Mouse (Mus musculus): ENCODE data around the gene Slc11a2. TPM values are rescaled to one million over a fixed set of nuclear protein-coding genes. Genes with fewer than 3 reads are reported as not detected.

Gene Slc11a2
- polyA plus RNA-seq, 1 experiment, result not detected

- peaks cover 10% of the 10 kb centered on the region; the same call in 1 of the 2 replicates for H3K4me1 ChIP-seq (ENCODE audit: control insufficient read depth, insufficient read depth, low read length)
- H3K4me3 ChIP-seq (ENCODE audit: insufficient read depth, low read depth, low read length), result no peak overlapping the region
- H3K27ac ChIP-seq (ENCODE audit: insufficient read depth, low read depth, low read length), result no peak overlapping the region
- 83% methylated on average over 4 of the region's 4 CpGs for WGBS
- TF ChIP-seq CTCF (IDR thresholded peaks at IDR 0.05; ENCODE audit: insufficient read depth, low read depth, low read length), result no peak
- no peak for TF ChIP-seq POLR2A (IDR thresholded peaks at IDR 0.05; ENCODE audit: insufficient read depth, low read depth, low read length)
Observed at GRCm38 (mm10) chr15:100448572-100448971, 23.7 kb upstream of the Slc11a2 start.

- no peak for TF ChIP-seq CTCF (IDR thresholded peaks at IDR 0.05; ENCODE audit: insufficient read depth, low read depth, low read length)
- no peak for TF ChIP-seq POLR2A (IDR thresholded peaks at IDR 0.05; ENCODE audit: insufficient read depth, low read depth, low read length)
- WGBS, result 85% methylated on average over 2 of the region's 2 CpGs
- Histone ChIP-seq H3K4me3 (ENCODE audit: insufficient read depth, low read depth, low read length) (no peak overlapping the region), H3K27ac (ENCODE audit: insufficient read depth, low read depth, low read length) (no peak overlapping the region), H3K4me1 (ENCODE audit: control insufficient read depth, insufficient read depth, low read length) (peaks cover 10% of the 10 kb centered on the region; the same call in 1 of the 2 replicates)
Observed at GRCm38 (mm10) chr15:100446887-100447286, 22.0 kb upstream of the Slc11a2 start.

GRCm38 (mm10) chr15:100443126-100443922, 18.5 kb upstream of the Slc11a2 start:
- WGBS, result 3% methylated on average over 29 of the region's 31 CpGs
- Histone ChIP-seq H3K4me1 (ENCODE audit: control insufficient read depth, insufficient read depth, low read length) (peaks cover 3% of the 10 kb centered on the region; the same call in 1 of the 2 replicates), H3K4me3 (ENCODE audit: insufficient read depth, low read depth, low read length) (peak overlapping the region; percentile 50), H3K27ac (ENCODE audit: insufficient read depth, low read depth, low read length) (peak overlapping the region; percentile 89)
- TF ChIP-seq POLR2A (IDR thresholded peaks at IDR 0.05; ENCODE audit: insufficient read depth, low read depth, low read length) (no peak; the same call in 1 of the 2 replicates), CTCF (IDR thresholded peaks at IDR 0.05; ENCODE audit: insufficient read depth, low read depth, low read length) (no peak)

- no peaks in the 10 kb centered on the region for H3K4me1 ChIP-seq (ENCODE audit: control insufficient read depth, insufficient read depth, low read length)
- no peak overlapping the region for H3K4me3 ChIP-seq (ENCODE audit: insufficient read depth, low read depth, low read length)
- TF ChIP-seq CTCF (IDR thresholded peaks at IDR 0.05; ENCODE audit: insufficient read depth, low read depth, low read length) (no peak), POLR2A (IDR thresholded peaks at IDR 0.05; ENCODE audit: insufficient read depth, low read depth, low read length) (no peak)
- WGBS, result 70% methylated on average over 10 of the region's 10 CpGs
- no peak overlapping the region for H3K27ac ChIP-seq (ENCODE audit: insufficient read depth, low read depth, low read length)
Observed at GRCm38 (mm10) chr15:100436518-100436917, 11.6 kb upstream of the Slc11a2 start.

- TF ChIP-seq POLR2A (IDR thresholded peaks at IDR 0.05; ENCODE audit: insufficient read depth, low read depth, low read length), result no peak
- no peak for TF ChIP-seq CTCF (IDR thresholded peaks at IDR 0.05; ENCODE audit: insufficient read depth, low read depth, low read length)
- WGBS, result 81% methylated on average over 4 of the region's 4 CpGs
- no peak overlapping the region for H3K27ac ChIP-seq (ENCODE audit: insufficient read depth, low read depth, low read length)
- no peak overlapping the region for H3K4me3 ChIP-seq (ENCODE audit: insufficient read depth, low read depth, low read length)
- no peaks in the 10 kb centered on the region for H3K4me1 ChIP-seq (ENCODE audit: control insufficient read depth, insufficient read depth, low read length)
Observed at GRCm38 (mm10) chr15:100436112-100436511, 11.2 kb upstream of the Slc11a2 start.

GRCm38 (mm10) chr15:100433234-100433633, 8.4 kb upstream of the Slc11a2 start:
- WGBS, result 75% methylated on average over 4 of the region's 4 CpGs
- Histone ChIP-seq H3K4me1 (ENCODE audit: control insufficient read depth, insufficient read depth, low read length) (no peaks in the 10 kb centered on the region), H3K27ac (ENCODE audit: insufficient read depth, low read depth, low read length) (no peak overlapping the region), H3K4me3 (ENCODE audit: insufficient read depth, low read depth, low read length) (no peak overlapping the region)
- no peak for TF ChIP-seq POLR2A (IDR thresholded peaks at IDR 0.05; ENCODE audit: insufficient read depth, low read depth, low read length)
- no peak for TF ChIP-seq CTCF (IDR thresholded peaks at IDR 0.05; ENCODE audit: insufficient read depth, low read depth, low read length)

- H3K4me3 ChIP-seq (ENCODE audit: insufficient read depth, low read depth, low read length), result no peak overlapping the region
- H3K4me1 ChIP-seq (ENCODE audit: control insufficient read depth, insufficient read depth, low read length), result no peaks in the 10 kb centered on the region
- 74% methylated on average over 11 of the region's 11 CpGs for WGBS
- TF ChIP-seq CTCF (IDR thresholded peaks at IDR 0.05; ENCODE audit: insufficient read depth, low read depth, low read length) (no peak), POLR2A (IDR thresholded peaks at IDR 0.05; ENCODE audit: insufficient read depth, low read depth, low read length) (no peak)
- H3K27ac ChIP-seq (ENCODE audit: insufficient read depth, low read depth, low read length), result no peak overlapping the region
Observed at GRCm38 (mm10) chr15:100429959-100430565, 5.2 kb upstream of the Slc11a2 start.

GRCm38 (mm10) chr15:100428296-100428905, 3.5 kb upstream of the Slc11a2 start:
- TF ChIP-seq POLR2A (IDR thresholded peaks at IDR 0.05; ENCODE audit: insufficient read depth, low read depth, low read length) (no peak), CTCF (IDR thresholded peaks at IDR 0.05; ENCODE audit: insufficient read depth, low read depth, low read length) (no peak)
- peaks cover 5% of the 10 kb centered on the region; the same call in 1 of the 2 replicates for H3K4me1 ChIP-seq (ENCODE audit: control insufficient read depth, insufficient read depth, low read length)
- 89% methylated on average over 13 of the region's 13 CpGs for WGBS
- H3K4me3 ChIP-seq (ENCODE audit: insufficient read depth, low read depth, low read length), result no peak overlapping the region
- H3K27ac ChIP-seq (ENCODE audit: insufficient read depth, low read depth, low read length), result no peak overlapping the region

GRCm38 (mm10) chr15:100423916-100424315, 956 bp downstream of the Slc11a2 start:
- TF ChIP-seq POLR2A (IDR thresholded peaks at IDR 0.05; ENCODE audit: insufficient read depth, low read depth, low read length) (no peak), CTCF (IDR thresholded peaks at IDR 0.05; ENCODE audit: insufficient read depth, low read depth, low read length) (no peak)
- H3K27ac ChIP-seq (ENCODE audit: insufficient read depth, low read depth, low read length), result no peak overlapping the region
- H3K4me1 ChIP-seq (ENCODE audit: control insufficient read depth, insufficient read depth, low read length), result peaks cover 22% of the 10 kb centered on the region
- 4% methylated on average over 14 of the region's 14 CpGs for WGBS
- H3K4me3 ChIP-seq (ENCODE audit: insufficient read depth, low read depth, low read length), result no peak overlapping the region

Data from olfactory bulb, adult 2 months (tissue).